Mouse (Mus musculus) common myeloid progenitor, adult 5-6 weeks (primary cell): ENCODE results near the gene Prelp. TPM values are rescaled to one million over a fixed set of nuclear protein-coding genes. Genes with fewer than 3 reads are reported as not detected.

Experiments used
- ATAC-seq: replicated peaks from 2 replicates; pipeline ENCODE4 v1.8.0; 2016; ENCODE audit warnings: low read depth, mild to moderate bottlenecking, moderate TSS enrichment, inconsistent platforms; ENCODE audit not compliant: poor library complexity, severe bottlenecking
- total RNA-seq: library from RNA; stranded (forward); fragments of 200-1000, 187-1606 nt; gene quantifications from 2 replicates; pipeline ENCODE4 v1.2.3, GENCODE M21; 2017

Gene Prelp
- total RNA-seq, 1 experiment from 2014 or later = not detected

DNA sequence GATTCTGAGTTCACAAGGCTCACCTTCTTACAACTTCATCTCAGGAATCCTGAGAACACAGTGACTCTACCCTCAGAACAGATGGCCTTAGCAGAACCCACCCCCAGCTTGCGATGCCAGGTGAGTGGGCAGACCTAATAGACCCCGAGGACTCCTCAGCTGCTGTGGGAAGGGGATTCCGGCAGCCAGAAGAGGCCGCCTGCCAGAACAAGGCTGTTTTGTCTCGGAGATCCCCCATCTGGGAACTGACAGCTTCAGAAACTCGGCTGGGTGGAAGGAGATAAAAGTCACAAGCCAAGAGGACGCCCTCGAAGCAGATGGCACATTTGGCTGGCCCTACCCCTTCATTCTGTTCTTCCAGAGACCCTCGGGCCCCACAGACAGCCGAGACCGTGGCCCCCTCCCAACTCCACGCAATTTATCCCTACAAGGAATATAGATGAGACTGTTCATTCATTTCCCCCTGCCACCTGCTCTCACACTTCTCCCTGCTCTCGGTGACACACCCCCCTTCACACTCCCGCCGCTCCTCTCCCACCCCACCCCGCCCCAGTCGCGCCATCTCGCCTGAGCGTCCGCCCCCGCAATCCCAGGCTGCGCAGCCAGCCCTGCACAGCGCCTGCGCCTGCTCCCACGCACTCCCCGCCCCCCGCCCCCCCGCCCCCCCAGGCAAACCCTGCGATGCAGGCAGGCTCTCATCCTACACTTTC is 13.1 kb downstream of the Prelp start, which contains the start of gene Optc:
Gene Optc, minus strand, starts transcription at position 51 of the 710 bp plus-strand sequence.
- ATAC-seq = peak; percentile 37; the same call in 1 of the 2 replicates

DNA sequence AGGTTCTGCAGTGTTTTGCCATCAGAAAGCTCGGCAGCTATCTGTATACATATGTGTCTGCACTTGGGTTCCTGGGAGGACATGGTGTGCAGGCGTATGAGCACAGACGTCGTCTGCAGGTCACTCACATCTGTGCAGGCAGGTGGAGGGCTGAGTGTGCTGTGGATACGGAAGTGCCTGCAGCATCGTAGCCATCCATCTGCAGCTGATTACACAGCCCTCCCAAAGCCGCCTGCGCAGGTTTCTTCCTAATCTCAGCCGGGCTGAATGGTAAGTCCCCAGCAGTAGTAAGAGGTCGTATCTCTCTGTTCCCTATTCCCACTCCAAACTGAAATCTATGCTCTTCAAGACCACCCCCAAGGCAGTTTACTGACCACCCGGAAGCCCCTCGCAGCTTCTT is 14.8 kb downstream of the Prelp start:
- ATAC-seq = no peak

DNA sequence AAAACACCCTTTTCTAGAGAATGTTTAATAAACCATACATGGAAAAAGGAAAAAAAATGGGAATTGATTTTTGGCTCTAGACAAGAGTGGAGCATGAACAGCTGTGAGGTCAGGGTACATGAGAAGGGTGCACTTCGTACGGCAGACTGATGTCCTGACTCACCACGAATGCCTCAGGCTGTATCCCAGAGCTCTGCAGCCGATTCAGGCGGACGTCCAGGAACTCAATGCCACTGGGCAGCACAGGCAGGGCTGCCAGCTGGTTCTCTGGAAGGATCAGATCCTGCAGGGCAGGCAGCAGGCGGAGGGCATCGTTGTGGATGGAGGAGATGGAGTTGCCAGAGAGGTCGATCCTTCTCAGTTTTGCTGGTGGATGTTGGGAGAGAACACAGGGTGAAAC is 20.4 kb downstream of the Prelp start:
- ATAC-seq = no peak

DNA sequence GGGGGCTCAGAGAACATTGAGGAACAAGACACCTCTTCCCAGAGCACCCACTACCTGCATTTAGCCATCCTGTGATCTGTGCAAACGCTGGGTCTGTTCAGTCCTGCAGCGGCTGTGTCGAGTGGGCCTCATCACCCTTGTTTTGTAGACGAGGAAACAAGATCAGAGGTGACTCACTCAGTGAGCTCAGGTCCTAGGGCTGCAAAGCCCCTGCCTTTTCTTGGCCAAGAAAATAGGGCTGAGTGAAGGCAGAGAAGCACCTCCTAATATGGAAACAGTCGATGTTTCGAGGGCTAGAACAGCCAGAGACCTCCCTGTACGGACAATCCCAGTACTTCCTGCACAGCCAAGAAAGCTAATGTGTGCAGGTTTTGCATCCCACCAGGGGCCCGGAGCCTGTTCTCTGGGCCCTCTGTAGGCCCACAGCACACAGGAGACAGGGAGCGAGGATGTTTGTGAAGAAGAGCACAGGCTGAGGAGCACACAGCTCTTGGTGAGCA is 22.1 kb downstream of the Prelp start:
- no peak for ATAC-seq

DNA sequence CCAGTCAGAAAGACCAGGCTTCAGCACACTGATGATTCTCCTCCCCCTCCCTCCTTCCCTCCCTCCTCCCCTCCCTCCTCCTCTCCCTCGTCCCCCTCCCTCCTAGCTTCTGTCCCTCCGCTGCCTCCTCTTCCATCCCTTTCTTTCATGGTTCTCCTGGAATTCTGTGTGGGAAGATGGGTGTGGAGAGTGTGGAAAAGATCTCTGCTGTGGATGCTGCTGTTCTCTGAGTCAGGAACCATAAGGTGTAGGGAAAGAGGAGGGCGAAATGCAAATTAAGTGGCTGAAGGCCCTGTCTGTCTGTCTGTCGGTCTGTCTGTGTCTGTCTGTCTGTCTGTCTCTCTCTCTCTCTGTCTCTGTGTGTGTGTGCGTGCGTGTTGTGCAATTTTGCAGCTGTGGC is 23.9 kb downstream of the Prelp start:
- no peak for ATAC-seq

DNA sequence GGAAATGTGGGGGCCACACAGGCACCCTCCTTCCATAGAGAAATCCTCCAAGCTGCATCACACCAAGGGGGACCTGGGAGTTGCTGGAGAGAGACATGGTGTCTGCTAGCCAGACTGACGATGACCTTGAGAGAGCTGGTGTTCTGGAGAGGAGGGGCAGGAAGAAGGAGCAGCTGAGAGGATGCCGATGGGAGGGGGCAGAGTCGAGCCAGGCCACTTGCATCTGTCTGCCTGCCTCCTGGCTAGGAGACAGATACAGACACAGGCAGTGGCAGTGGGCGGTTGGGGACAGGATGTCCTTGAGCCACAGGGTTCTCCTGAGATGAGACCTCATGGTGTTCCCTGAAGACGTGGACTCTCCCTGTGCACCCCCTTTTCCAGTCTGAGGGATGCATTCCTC is 29.7 kb downstream of the Prelp start:
- 0 out of 2 replicates have a peak, but pooled peaks have one; percentile 1 for ATAC-seq

DNA sequence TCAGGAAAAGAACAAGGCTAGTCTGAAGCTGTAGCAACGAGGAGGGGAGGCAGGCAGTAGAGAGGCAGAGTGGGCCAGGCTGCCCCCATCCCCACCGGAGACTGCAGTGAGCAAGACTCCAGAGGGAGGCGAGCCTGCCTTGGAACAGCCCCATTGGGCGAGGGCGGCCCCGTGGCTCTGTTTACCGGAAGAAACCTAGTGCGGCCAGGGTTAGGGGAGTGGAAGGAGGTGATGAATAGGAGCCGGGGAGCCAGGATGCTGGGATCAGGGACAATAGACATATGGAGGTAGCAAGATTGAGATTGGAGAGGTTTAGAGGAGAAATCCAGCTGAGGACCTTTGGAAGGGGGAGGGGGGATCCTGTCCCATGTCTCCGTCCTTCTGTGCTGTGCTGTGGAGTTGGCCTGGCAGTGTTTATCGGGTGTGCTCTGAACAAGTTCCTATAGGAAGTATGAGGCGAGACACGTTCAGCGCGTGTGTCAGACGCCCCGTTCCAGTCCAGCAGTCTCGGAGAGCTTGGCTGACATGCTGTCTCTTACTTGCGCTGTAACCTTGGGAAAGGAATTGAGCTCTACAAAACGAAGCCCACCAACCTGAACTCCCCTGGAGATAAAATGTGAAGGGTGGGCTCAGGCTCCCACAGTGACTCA is 31.1 kb downstream of the Prelp start:
- ATAC-seq = no peak

DNA sequence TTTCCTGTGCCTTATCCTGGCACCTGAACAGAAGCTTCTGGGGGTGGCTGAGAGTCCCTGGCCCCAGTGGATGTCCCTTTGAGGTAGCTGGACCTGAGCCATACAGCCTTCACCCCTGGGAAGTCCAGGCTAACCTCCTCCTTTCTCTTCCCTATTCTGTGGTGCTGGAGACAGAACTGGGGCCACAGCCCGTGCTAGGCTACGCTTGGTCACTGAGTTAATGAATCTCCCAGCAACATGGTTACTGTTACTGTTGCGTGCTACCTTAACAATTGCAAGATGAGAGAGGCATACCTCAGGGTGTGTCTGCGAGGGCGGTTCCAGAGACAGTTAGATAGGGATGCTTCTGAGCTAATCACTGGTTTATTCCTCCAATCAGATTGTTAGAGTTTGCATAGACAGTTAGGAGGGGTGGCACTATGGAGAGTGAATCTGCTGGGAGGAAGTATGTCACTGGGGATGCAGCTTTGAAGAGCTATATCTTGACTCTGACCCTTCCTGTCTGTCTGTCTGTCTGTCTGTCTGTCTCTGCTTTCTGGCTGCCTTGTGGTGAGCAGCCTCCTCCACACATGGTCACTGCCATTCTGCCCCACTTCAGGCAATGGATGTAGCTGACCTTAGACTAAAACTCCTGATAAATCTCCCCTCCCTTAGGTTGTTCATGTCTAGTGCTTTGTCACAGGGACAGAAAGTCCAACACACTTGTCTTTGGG is 33.5 kb downstream of the Prelp start:
- peak; percentile 11 for ATAC-seq

DNA sequence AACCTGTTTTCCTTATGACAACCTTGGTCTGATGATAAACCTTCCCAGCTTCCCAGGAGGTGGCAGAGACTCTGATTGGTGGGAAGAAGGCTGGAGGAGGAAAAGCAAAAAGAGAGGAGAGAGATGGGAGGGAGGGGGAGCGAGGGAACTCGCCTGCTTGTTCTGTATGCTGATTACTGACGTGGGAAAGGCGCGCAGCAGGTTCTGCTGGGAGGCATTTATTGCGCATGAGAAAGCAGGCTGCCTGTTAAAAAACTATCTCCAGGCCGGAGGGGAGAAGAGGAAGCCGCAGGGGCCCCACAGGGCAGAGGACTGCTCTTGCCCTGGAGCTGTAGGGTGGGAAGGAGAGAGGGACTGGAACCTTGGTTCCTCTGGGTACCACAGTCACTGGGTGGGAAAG is 34.2 kb downstream of the Prelp start:
- ATAC-seq = peak; percentile 57

DNA sequence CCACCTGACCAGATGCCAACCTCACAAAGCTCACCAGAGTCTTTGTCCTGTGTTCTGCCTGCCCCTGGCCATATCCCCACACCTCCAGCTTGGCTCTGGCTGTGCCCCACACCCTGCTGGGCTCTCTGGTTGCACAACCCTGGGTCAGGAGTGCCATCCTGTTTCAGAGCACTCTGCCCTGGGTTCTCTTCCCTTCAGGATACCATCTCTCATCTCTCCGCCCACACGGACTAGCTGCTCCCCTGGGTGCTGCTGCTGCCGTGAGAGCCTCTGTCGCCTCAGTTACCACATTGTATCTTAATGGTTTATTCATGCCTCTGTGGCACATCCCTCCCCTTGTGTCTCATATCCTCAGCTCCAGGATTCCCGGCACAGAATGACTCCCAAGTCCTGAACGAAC is 34.8 kb downstream of the Prelp start:
- peak; percentile 37 for ATAC-seq

DNA sequence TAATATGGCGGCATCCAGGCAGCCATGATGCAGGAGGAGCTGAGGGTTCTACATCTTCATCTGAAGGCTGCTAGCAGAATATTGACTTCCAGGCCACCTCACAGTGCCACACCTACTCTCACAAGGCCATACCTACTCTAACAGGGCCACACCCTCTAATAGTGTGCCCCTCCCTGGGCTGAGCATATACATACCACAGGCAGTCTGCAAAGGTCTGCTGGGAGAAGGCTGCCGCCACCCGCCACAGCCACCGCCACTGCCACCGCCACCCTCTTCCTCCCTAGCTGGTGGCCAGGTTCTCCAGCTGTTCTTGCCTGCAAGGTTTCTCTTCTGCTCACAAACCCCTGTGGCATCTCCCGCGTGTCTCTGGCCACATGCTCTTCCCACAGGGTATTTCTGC is 35.4 kb downstream of the Prelp start:
- peak; percentile 56 for ATAC-seq

DNA sequence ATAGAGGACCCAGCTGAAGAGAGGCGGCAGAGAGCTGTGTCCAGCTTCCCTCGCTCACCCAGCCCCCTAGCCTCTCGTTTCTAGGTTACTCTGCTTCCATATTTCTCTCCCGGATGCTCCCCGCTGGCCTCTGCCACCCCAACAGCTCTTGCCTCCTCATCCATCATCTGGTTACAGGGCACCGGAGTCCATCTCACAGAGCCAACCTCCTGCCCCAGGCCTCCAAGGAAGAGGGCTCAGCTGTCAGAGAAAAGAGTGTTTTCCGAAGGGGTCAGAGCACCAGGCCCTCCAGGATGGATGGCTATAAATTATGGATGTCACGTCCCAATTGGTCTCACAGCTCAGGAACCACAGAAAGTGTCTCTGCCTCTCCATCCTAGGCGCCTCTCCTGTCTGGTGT is 36.5 kb downstream of the Prelp start:
- no peak for ATAC-seq

DNA sequence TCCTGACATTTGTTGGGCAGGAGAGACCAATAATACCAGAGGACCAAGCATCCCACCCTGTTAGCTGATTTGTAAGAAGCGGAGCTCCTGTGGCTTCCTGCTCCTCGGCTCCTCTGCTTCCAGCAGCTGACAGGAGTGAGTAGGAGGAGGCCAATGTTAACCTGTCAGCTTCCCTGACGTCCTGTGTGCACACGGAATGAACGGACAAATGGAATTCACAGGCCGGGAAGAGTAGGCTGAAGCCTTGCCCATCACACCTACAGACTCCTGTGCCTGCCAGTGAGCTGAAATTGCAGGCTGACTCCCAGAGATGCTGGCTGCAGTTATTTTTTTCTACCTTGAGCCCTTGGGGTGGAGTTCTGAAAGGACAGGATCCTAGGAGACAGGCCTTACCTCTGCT is 37.1 kb downstream of the Prelp start:
- no peak for ATAC-seq

DNA sequence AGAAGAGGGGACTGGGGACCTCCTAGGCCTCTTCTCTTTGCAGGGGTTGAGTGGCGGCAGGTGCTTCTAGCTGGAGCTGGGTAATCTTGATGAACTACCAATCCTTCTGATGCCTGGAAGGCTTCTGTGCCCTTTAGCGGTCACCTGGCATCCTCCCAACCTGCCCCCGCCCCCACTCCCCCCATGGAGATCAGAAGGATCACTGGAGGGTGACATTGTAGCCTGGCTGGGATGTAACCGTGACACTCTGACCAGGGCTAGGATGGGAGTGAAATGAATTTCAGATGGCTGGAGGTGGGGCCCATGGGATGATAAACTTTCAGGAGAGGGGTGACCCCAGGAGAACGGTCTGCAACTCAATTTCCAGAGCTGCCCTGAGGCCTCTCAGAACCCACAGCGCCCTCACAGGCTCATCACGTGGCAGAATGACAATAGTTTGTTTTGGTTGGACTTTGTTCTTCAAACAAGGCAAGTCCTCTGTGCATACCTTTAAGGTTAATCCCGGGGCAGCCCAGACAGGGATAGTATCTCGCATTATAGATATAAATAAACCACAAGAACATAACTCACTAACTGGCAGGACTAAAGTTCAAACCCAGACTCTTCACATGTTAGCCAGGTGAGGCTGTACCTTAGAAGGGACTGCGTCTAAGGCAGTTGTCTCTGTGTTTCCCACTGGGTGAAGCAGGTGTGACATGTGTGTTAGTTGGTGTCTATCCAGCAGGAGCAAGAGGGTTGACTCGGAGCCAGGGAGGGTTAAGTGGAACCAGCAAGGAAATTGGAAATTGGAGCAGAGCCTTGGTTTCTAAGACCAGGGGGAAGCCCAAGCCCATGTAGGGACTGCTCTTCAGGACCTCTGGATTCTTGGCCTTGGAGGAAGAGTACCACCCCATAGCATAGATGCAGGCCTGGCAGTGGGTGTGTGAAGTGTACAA is 38.7 kb downstream of the Prelp start:
- no peak for ATAC-seq

DNA sequence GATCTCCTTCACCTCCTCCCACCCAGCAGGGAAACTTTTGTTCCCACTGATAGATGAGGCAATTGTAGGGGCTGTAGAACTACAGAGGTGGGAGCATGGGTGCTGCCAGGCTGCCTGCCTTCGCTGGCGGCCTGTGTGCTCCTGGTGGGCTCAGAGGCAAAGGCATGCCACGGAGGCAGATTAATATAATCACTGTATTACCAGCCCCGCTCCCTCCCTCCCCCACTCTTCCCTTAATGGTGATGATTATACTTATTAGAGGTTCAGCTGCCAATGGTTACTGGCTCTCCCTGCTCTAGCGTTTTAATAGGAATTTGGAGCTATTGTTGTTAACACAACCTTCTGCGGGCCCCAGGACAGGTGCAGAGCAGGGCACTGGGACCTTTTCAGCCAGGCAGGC is 39.4 kb downstream of the Prelp start:
- ATAC-seq = no peak

DNA sequence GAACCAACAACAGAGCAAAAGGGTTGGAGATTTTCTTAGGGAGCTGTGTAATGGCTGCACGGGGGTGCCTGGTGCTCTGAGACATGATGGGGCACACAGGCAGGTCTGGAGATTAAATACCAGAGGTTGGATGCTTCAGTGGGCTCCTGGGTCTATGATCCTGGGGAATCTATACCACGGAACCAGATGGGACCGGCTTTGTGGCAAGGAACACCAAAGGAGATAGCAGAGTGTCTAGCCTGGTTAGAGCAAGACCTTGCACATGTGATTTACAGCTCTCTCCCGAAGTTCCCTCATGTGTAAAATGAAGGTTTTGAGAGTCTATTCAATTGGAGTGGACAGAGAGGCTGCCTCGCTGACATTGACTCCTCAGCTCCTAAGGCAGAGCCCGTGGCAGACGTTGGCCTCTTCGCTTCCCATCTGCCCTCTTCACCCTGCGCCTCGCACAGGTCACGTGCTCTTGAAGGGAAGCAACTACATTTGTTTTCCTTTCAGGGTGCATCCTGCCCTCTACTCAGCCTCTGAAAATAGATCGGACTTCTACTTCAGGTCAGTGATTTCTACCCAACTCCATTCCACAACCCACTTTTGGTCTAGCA is 42.3 kb downstream of the Prelp start:
- 0 out of 2 replicates have a peak, but pooled peaks have one; percentile 45 for ATAC-seq

DNA sequence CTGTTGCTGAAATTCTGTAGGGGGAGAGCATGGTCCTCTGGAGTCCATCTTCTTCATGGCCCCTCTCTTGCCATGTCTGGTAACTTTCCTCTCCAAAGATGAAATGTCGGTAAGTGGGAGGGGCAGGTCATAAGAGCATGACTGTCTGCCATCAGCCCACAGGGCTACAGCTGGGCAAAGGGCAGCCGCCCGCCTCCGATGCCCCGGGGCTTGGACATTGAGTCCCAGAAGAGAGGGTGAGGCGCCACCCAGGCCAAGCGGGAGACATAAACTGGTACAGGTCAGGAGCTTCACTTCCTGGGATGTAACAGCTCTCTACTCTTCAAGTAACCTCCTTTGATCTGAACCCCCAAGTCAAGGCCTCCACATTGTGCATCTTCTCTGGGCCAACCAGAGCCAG is 44.3 kb downstream of the Prelp start:
- no peak for ATAC-seq

DNA sequence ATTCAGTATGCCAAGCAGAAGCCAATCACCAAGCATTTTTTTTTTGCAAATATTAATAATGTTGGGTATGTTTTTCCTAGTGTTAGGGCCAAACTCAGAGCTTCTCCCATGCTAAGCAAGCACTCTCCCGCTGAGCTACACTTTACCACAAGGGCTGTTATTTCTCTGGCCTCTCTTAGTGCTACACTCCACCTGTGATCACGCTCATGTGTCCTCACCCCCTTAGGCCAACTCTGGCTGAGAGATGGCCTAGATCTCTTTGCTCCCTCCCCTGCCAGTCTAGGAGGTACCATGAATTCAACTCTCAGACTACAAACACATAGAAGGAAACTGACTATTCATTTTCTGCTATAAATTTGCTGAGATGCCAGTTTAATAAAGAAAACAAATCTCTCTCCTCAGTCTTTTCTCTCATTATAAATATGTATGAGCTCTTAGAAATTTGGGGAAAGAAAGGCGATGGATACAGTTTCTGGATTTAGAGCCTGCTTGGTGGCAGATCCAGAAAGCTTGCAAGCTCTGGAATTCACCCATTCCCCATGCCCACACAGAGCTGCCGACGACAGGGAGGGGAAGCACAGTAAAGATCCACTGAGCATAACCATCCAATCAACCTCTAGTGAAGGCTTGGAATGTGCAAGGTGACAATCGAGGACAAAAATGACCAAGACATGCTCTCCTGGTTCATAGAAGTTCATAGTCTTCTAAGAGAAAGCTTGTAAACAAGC is 48.0 kb downstream of the Prelp start:
- no peak for ATAC-seq

DNA sequence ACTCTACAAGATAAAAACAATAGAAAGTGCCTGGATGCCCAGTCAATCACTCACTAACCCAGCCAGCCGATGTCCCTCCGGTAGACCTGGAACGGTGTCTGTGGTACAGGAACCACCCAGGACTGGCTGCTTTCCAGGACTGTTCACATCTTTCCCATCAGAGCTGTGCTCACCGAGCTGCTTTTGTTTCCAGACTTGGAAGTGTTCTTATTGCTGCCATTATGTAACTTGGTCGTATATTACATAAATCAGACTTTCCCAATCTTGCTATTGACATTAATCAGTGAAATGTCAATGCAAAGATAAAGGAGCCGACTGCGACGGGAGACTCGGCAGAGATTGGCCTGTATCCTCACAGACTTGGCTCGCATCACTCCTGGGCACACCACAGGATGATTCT is 50.0 kb downstream of the Prelp start:
- no peak for ATAC-seq
